8 mouse cellular contexts compared by ENCODE assay signal in genomic region chr12:95698556-95698955, GRCm38 (mm10). TPM values are rescaled to one million over a fixed set of nuclear protein-coding genes. Genes with fewer than 3 reads are reported as not detected.
A peak's percentile ranks its signal among the peaks of the same experiment; 100 is the strongest.
DNase-seq lines count a peak whose midpoint lies in the region; ATAC-seq and TF ChIP-seq lines count a peak whose summit lies in the region.

No protein-coding gene starts in this region.

- no peak overlapping the region for H3K4me2 ChIP-seq in lung, postnatal 0 days (replicated peaks; ENCODE audit: low read depth, low read length)
- H3K4me2 ChIP-seq in stomach, embryonic 16.5 days (ENCODE audit: low read depth, low read length): peak overlapping the region; percentile 81

- peak overlapping the region; percentile 32 for H3K27ac ChIP-seq in gastrocnemius, adult 2 months
- H3K27ac ChIP-seq in lung, postnatal 0 days (ENCODE audit: low read length): no peak overlapping the region
- H3K27ac ChIP-seq in limb, embryonic 10.5 days: no peak overlapping the region
- no peak overlapping the region for H3K27ac ChIP-seq in stomach, embryonic 16.5 days (ENCODE audit: low read length)

- H3K36me3 ChIP-seq in lung, postnatal 0 days (ENCODE audit: insufficient read depth, low read length): no peaks in the 10 kb centered on the region
- H3K36me3 ChIP-seq in limb, embryonic 10.5 days: no peaks in the 10 kb centered on the region
- no peaks in the 10 kb centered on the region for H3K36me3 ChIP-seq in stomach, embryonic 16.5 days (ENCODE audit: control insufficient read depth, insufficient read depth, low read length)

- no peaks in the 10 kb centered on the region for H3K9me3 ChIP-seq in lung, postnatal 0 days (ENCODE audit: low read length)
- H3K9me3 ChIP-seq in limb, embryonic 10.5 days (replicated peaks): no peaks in the 10 kb centered on the region
- no peaks in the 10 kb centered on the region for H3K9me3 ChIP-seq in stomach, embryonic 16.5 days (replicated peaks; ENCODE audit: control insufficient read depth, low read length)

- intact Hi-C loops in gastrocnemius, adult 2 months (cut with DNase I): loop anchor here (5.0 kb wide), 1 partner anchor 39 kb away; no protein-coding TSS in a partner anchor

- 50% methylated on average over 1 of the region's 1 CpGs for WGBS in lung, postnatal 0 days
- 56% methylated on average over 1 of the region's 1 CpGs for WGBS in limb, embryonic 10.5 days
- 46% methylated on average over 1 of the region's 1 CpGs for WGBS in stomach, embryonic 16.5 days

- TF ChIP-seq EP300 in lung, postnatal 0 days (IDR thresholded peaks at IDR 0.05): no peak

- no peak for DNase-seq in gastrocnemius, adult 2 months
- DNase-seq in gastrocnemius, adult 18-20 months (ENCODE audit: low spot score): no peak
- DNase-seq in lung, postnatal 0 days (ENCODE audit: low spot score): peak; percentile 47
- DNase-seq in lung, postnatal 4 days: no peak
- DNase-seq in limb, embryonic 10.5 days (ENCODE audit: low spot score): no peak
- no peak for DNase-seq in left cerebral cortex, adult 8-10 months (ENCODE audit: low spot score in 2 of 2)

- no peaks in the 10 kb centered on the region for H3K27me3 ChIP-seq in lung, postnatal 0 days (replicated peaks; ENCODE audit: insufficient read depth, low read length)
- peaks cover 8% of the 10 kb centered on the region for H3K27me3 ChIP-seq in limb, embryonic 10.5 days (ENCODE audit: low read depth, poor library complexity, severe bottlenecking)
- H3K27me3 ChIP-seq in stomach, embryonic 16.5 days (ENCODE audit: control insufficient read depth, insufficient read depth, low read length): no peaks in the 10 kb centered on the region

- no peak overlapping the region for H3K9ac ChIP-seq in lung, postnatal 0 days (replicated peaks; ENCODE audit: low read depth)
- no peak overlapping the region for H3K9ac ChIP-seq in stomach, embryonic 16.5 days (ENCODE audit: low read length)

- H3K4me3 ChIP-seq in gastrocnemius, adult 2 months: peak overlapping the region; percentile 73
- no peak overlapping the region for H3K4me3 ChIP-seq in lung, postnatal 0 days (ENCODE audit: low read depth, low read length)
- 0 out of 2 replicates have a peak overlapping the region, but pooled peaks have one; percentile 86 for H3K4me3 ChIP-seq in limb, embryonic 10.5 days
- H3K4me3 ChIP-seq in stomach, embryonic 16.5 days (replicated peaks; ENCODE audit: low read length): peak overlapping the region; percentile 87

- TF ChIP-seq CTCF in gastrocnemius, adult 2 months (IDR thresholded peaks at IDR 0.05): peak; percentile 56
- peak; percentile 55 for TF ChIP-seq CTCF in lung, postnatal 0 days (IDR thresholded peaks at IDR 0.05)

- ATAC-seq in lung, postnatal 0 days: no peak
- no peak for ATAC-seq in stomach, embryonic 16.5 days (ENCODE audit: insufficient read depth, low FRiP score)
- ATAC-seq in CD4-positive, CD25-positive, alpha-beta regulatory T cell, adult 4 months: no peak

- peaks cover 8% of the 10 kb centered on the region; the same call in 1 of the 2 replicates for H3K4me1 ChIP-seq in lung, postnatal 0 days (ENCODE audit: insufficient read depth, low read depth, low read length)
- H3K4me1 ChIP-seq in limb, embryonic 10.5 days: peaks cover 44% of the 10 kb centered on the region
- no peaks in the 10 kb centered on the region for H3K4me1 ChIP-seq in stomach, embryonic 16.5 days (ENCODE audit: control insufficient read depth, insufficient read depth, low read length)

RNA-seq across cellular contexts. Expression of gene Flrt2, which starts 6.5 kb away (rescaled TPM):
- 1 to 10 TPM; 4.5 to 9.1 TPM for total RNA-seq in gastrocnemius, adult 2 months (2021)
- 1 to 10 TPM; 3.8 to 8.2 TPM for total RNA-seq in gastrocnemius, adult 18-20 months (2021)
- 1.7 and 2.2 TPM in 2 replicates for polyA plus RNA-seq in lung, postnatal 0 days (2015; fragmentation: Nextera tagmentation; extraction: Ambion mirVana)
- 12.1 and 15.2 TPM in 2 replicates for polyA plus RNA-seq in limb, embryonic 10.5 days (2016; fragmentation: Nextera tagmentation; extraction: Ambion mirVana)
- polyA plus RNA-seq in stomach, embryonic 16.5 days (2015; fragmentation: Nextera tagmentation; extraction: Ambion mirVana): 16.7 and 19.9 TPM in 2 replicates
- not detected for polyA plus RNA-seq in CD4-positive, CD25-positive, alpha-beta regulatory T cell, adult 4 months (2017; shearing (Covaris generic))
- 10 to 100 TPM; 59.2 to 74.4 (median 63.1) TPM for total RNA-seq in left cerebral cortex, adult 8-10 months (2022)
